Mouse (Mus musculus) left cerebral cortex, postnatal 4 days (tissue): ENCODE measurements around the gene Ifna6. TPM values are rescaled to one million over a fixed set of nuclear protein-coding genes. Genes with fewer than 3 reads are reported as not detected.

Experiments used
- DNase-seq: peaks from one replicate; pipeline ENCODE4 v3.0.0-alpha.2; 2022
- intact Hi-C: fragments of 180-260 bp; cut with DNase I; formaldehyde crosslinking; loops from one replicate; pipeline ENCODE4 v1.15.1; 2025
- total RNA-seq, 2 experiments: library from RNA; stranded (reverse); gene quantifications; 2 replicates each; pipeline ENCODE4 v1.2.3; 2021

The Ifna6 gene
- total RNA-seq, 2 experiments from 2014 or later, result not detected

GRCm38 (mm10) chr4:88841438-88841911, 14.3 kb downstream of the Ifna6 start, which contains the start of gene Ifna4:
Gene Ifna4, plus strand, starts transcription at chr4:88841861.
- no peak for DNase-seq
- intact Hi-C loops, result no loop called here

- DNase-seq, result no peak
- intact Hi-C loops, result no loop called here
Measured at GRCm38 (mm10) chr4:88845334-88845733, 18.1 kb downstream of the Ifna6 start.

DNA sequence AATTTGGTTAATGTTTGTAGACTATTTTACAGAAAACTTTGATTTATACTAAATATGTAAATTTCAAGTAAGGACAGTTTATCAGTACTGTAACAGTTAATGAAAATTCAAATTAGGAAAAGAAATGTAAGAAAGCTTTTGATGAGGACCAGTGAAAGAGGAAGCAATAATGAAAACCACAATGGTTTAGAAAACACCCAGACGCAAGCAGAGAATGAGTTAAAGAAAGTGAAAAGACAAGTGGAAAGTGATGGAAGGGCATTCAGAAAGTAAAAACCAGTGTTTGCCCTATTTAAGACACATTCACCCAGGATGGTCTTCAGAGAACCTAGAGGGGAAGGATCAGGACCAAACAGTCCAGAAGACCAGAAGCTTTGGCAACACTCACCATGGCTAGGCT, 22.5 kb downstream of the Ifna6 start, which contains the start of gene Ifna1:
TSS of gene Ifna1 (plus strand) at position 390 of the 400 bp plus-strand sequence.
- intact Hi-C loops, result no loop called here
- DNase-seq, result no peak

GRCm38 (mm10) chr4:88851026-88851763, 24.0 kb downstream of the Ifna6 start:
- intact Hi-C loops, result no loop called here
- DNase-seq, result no peak

GRCm38 (mm10) chr4:88859214-88859613, 32.0 kb downstream of the Ifna6 start:
- DNase-seq, result no peak
- intact Hi-C loops, result no loop called here

- no peak for DNase-seq
- intact Hi-C loops, result no loop called here
Measured at GRCm38 (mm10) chr4:88863309-88863708, 36.1 kb downstream of the Ifna6 start.

GRCm38 (mm10) chr4:88864599-88864998, 37.4 kb downstream of the Ifna6 start:
- DNase-seq, result no peak

DNA sequence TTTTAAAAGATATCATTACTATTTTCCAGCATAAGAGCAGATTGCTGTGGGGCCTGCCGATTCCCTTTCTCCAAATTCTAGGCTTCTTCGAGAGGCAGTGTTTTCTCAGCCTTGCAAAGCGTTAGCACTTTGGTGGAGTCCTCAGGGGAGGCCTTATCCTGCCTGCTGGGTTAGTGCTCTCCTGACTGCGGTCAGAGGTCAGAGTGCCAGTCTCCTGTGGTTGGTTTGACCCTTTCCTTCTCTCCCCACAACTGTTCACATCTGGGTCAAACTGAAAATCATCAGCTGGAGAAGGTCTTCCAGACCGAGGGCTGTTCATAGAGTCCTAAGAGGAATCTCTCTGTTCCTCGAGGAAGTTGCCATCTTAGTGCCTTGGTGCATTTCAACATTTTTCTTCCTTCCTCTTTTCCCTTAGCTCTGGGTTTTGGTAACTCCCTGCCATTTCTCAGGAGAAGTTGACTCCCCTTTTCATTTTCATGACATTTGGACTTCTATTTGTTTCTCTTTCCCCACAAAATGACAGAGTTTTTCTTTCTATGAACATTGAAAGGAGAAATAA, 37.9 kb downstream of the Ifna6 start:
- intact Hi-C loops, result no loop called here
- no peak for DNase-seq

More at GRCm38 (mm10) chr4:88864599-88864998, 37.4 kb downstream of the Ifna6 start:
- intact Hi-C loops, result no loop called here

- DNase-seq, result peak; percentile 72
- intact Hi-C loops, result no loop called here
Measured at GRCm38 (mm10) chr4:88867366-88867925, 40.2 kb downstream of the Ifna6 start.

DNA sequence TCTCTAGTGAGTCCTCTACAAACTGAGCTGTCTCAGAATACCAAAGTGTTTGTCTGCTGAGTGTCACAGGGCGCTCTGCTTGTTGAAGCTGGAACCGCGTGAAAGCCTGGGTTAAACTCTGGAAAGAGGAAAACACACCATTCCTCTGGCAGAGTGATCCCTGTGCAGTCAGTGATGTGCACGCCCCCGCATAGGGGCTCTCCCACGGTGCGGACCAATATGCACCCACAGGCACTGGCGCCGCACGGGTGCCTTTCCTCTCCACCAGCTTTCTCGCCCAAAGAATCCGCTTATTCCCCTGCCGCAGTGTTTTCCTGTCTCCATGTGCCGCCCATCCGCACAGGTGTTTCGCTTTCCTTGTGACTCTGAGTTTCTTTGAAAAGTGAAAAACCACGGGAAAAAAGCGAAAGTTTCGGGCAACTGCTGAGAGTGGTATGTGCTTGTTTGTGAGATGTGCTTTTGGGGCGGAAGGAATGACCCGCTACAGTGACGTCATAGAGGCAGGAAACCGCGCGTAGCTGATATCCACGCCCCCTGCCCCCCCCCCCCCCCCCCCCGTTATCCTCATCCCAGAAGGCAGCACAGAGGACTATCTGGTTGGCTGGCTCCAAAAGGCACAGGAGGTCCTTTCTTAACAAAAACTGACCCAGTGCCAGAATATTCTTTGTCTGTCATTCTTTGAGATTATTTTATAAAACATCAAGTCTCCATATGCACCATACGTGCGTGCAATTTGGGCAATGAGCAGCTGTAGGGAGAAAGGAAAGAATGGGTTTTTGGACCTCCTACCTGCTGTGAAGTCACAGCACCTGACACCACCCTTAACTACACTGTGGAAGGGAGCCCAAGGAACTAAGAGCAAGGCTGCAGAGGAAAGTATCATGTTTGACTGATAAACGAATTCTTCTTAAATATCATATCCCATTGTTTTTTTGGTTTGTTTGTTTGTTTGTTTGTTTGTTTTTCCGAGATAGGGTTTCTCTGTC, 41.0 kb downstream of the Ifna6 start:
- intact Hi-C loops, result no loop called here
- DNase-seq, result peak; percentile 23

DNA sequence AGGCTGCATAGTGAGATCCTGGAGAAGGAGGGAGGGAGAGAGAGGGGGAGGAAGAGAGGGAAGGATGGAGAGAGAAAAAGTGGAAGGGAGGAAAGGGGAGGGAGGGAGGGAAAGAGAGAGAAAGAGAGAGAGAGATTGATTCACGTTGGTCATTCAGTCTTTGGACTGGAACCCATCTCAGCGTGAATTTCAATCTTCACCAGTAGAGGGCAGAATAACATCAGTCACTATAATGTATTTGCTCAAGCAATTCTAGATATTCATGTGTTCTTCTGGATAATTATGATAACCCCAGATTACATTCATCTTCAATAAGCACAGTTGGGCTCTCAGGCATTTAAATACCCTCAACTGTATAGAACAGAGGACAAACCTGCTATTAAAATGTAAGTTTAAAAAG, 45.5 kb downstream of the Ifna6 start:
- intact Hi-C loops, result loop anchor here (1.0 to 10.0 kb wide), 2 partner anchors 62 to 257 kb away; no protein-coding TSS in a partner anchor
- no peak for DNase-seq

GRCm38 (mm10) chr4:88875435-88876095, 48.3 kb downstream of the Ifna6 start:
- intact Hi-C loops, result loop anchor here (10.0 kb wide), 1 partner anchor 59 kb away; no protein-coding TSS in a partner anchor

GRCm38 (mm10) chr4:88876520-88876919, 49.3 kb downstream of the Ifna6 start:
- no peak for DNase-seq
- intact Hi-C loops, result loop anchor here (10.0 kb wide), 1 partner anchor 58 kb away; no protein-coding TSS in a partner anchor

More at GRCm38 (mm10) chr4:88875435-88876095, 48.3 kb downstream of the Ifna6 start:
- DNase-seq, result no peak

Other genes with a start within 250 kb of the Ifna6 start
- not detected for gene Ifna9, start 235.0 kb upstream of the Ifna6 start, total RNA-seq
- gene Ifna12, start 224.0 kb upstream of the Ifna6 start, total RNA-seq, result not detected
- not detected for gene C87499, start 193.0 kb upstream of the Ifna6 start, total RNA-seq
- not detected for gene Ifna13, start 183.0 kb upstream of the Ifna6 start, total RNA-seq
- gene Ifna16, start 150.5 kb upstream of the Ifna6 start, total RNA-seq, result not detected
- not detected for gene Ifna2, start 143.5 kb upstream of the Ifna6 start, total RNA-seq
- gene Ifnab, start 136.1 kb upstream of the Ifna6 start, total RNA-seq, result not detected
- gene Gm26566, start 105.6 kb upstream of the Ifna6 start, total RNA-seq, result 1 to 10 TPM; 1.5 to 1.7 TPM
- gene Klhl9, start 105.0 kb upstream of the Ifna6 start, total RNA-seq, result 100 to 1,000 TPM; 105 to 106 TPM
- gene Gm13271, start 72.5 kb upstream of the Ifna6 start, total RNA-seq, result not detected
- not detected for gene Gm13283, start 67.3 kb upstream of the Ifna6 start, total RNA-seq
- not detected for gene Gm13290, start 53.6 kb upstream of the Ifna6 start, total RNA-seq
- not detected for gene Gm13289, start 50.5 kb upstream of the Ifna6 start, total RNA-seq
- not detected for gene Gm13272, start 47.6 kb upstream of the Ifna6 start, total RNA-seq
- gene Ifnz, start 45.3 kb upstream of the Ifna6 start, total RNA-seq, result not detected
- gene Gm13276, start 41.7 kb upstream of the Ifna6 start, total RNA-seq, result not detected
- not detected for gene Gm13277, start 38.8 kb upstream of the Ifna6 start, total RNA-seq
- not detected for gene Gm13278, start 35.9 kb upstream of the Ifna6 start, total RNA-seq
- gene Gm13275, start 32.9 kb upstream of the Ifna6 start, total RNA-seq, result not detected
- gene Gm13279, start 30.0 kb upstream of the Ifna6 start, total RNA-seq, result not detected
- gene Gm13285, start 27.8 kb upstream of the Ifna6 start, total RNA-seq, result under 1 TPM in 1 of 2 experiments, not detected in 1; 0.24 TPM
- not detected for gene Gm13287, start 24.2 kb upstream of the Ifna6 start, total RNA-seq
- not detected for gene Gm13288, start 21.9 kb upstream of the Ifna6 start, total RNA-seq
- not detected for gene Ifna7, start 11.2 kb upstream of the Ifna6 start, total RNA-seq
- not detected for gene Ifna11, start 7.5 kb upstream of the Ifna6 start, total RNA-seq
- not detected for gene Ifna5, start 8.1 kb downstream of the Ifna6 start, total RNA-seq
- gene Ifna4, start 14.4 kb downstream of the Ifna6 start, total RNA-seq, result not detected
- not detected for gene Ifna1, start 22.7 kb downstream of the Ifna6 start, total RNA-seq
- gene Ifne, start 52.8 kb downstream of the Ifna6 start, total RNA-seq, result not detected